Mouse (Mus musculus) stomach, embryonic 15.5 days (tissue): ENCODE measurements around the gene Chtop. TPM values are rescaled to one million over a fixed set of nuclear protein-coding genes. Genes with fewer than 3 reads are reported as not detected.

Source experiments
- ATAC-seq: fragments of 200-750 bp; cut with Nextera tagmentation; 2 replicates; pipeline ENCODE4 v1.8.0; 2017; ENCODE audit warnings: low read depth, moderate number of reproducible peaks, moderate TSS enrichment; ENCODE audit not compliant: insufficient read depth, low FRiP score
- H3K27ac ChIP-seq: fragments of 300-500 bp; sonication (generic); 2 replicates; pipeline ENCODE4 v1.5.1; 2015; ENCODE audit warnings: mild to moderate bottlenecking, inconsistent platforms
- H3K27me3 ChIP-seq: fragments of 300-500 bp; sonication (generic); replicated peaks from 2 replicates; pipeline ENCODE4 v1.6.1; 2015; ENCODE audit warnings: inconsistent platforms
- H3K36me3 ChIP-seq: fragments of 300-500 bp; sonication (generic); 2 replicates; pipeline ENCODE4 v1.6.1; 2015; ENCODE audit warnings: inconsistent platforms
- H3K4me1 ChIP-seq: fragments of 300-500 bp; sonication (generic); 2 replicates; pipeline ENCODE4 v1.6.1; 2015; ENCODE audit warnings: inconsistent platforms
- H3K4me2 ChIP-seq: fragments of 300-500 bp; sonication (generic); 2 replicates; pipeline ENCODE4 v1.6.1; 2015; ENCODE audit warnings: mild to moderate bottlenecking, inconsistent platforms
- H3K4me3 ChIP-seq: fragments of 300-500 bp; sonication (generic); replicated peaks from 2 replicates; pipeline ENCODE4 v1.5.1; 2015; ENCODE audit warnings: inconsistent platforms
- H3K9ac ChIP-seq: fragments of 300-500 bp; sonication (generic); 2 replicates; pipeline ENCODE4 v1.6.1; 2015; ENCODE audit warnings: inconsistent platforms
- H3K9me3 ChIP-seq: fragments of 300-500 bp; sonication (generic); 2 replicates; pipeline ENCODE4 v1.6.1; 2016; ENCODE audit warnings: inconsistent platforms
- WGBS: fragments of 180-500 bp; shearing (Covaris S2); methylation state at CpG from one replicate; pipeline ENCODE4 v1.1.7; 2015; 5-methylcytosine and 5-hydroxymethylcytosine counted together
- polyA plus RNA-seq: library from polyadenylated mRNA; unstranded; fragments of >200 nt; fragmentation: Nextera tagmentation; extraction: Ambion mirVana; gene quantifications from 2 replicates; pipeline ENCODE4 v1.2.1, GENCODE M21; 2015

Gene Chtop
- polyA plus RNA-seq, 1 experiment from 2014 or later, result 126 TPM

DNA sequence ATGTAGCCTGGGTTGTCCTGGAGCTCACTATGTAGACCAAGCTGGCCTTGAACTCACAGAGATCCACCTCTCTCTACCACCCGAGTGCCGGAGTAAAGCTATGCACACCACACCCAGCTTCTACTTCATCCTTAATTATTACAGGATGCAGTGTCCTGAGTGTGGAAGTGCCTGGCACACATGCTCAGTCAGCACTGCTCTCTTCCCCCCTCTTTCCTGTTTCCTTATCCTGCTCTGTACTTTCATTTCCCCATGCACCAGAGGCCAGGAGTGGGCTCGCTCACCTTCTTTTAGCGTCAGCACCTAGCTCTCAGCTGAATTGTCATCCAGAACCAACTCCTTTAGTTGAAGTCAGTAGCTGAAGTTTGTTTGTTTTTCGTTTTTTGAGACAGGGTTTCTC, 49.0 kb downstream of the Chtop start:
- WGBS, result 68% methylated on average over 5 of the region's 5 CpGs
- no peak for ATAC-seq
- no peak overlapping the region for H3K27ac ChIP-seq

GRCm38 (mm10) chr3:90459727-90460126, 49.6 kb downstream of the Chtop start:
- peaks cover 12% of the 10 kb centered on the region for H3K27me3 ChIP-seq
- WGBS, result 76% methylated on average over 9 of the region's 9 CpGs
- H3K27ac ChIP-seq, result no peak overlapping the region
- no peak for ATAC-seq
- H3K4me2 ChIP-seq, result no peak overlapping the region
- no peak overlapping the region for H3K4me3 ChIP-seq
- H3K4me1 ChIP-seq, result no peaks in the 10 kb centered on the region
- H3K9ac ChIP-seq, result no peak overlapping the region
- H3K9me3 ChIP-seq, result no peaks in the 10 kb centered on the region
- H3K36me3 ChIP-seq, result no peaks in the 10 kb centered on the region

More for the DNA sequence above, 49.0 kb downstream of the Chtop start:
- Histone ChIP-seq H3K4me3 (no peak overlapping the region), H3K9me3 (no peaks in the 10 kb centered on the region), H3K9ac (no peak overlapping the region), H3K4me2 (no peak overlapping the region), H3K27me3 (peaks cover 18% of the 10 kb centered on the region), H3K36me3 (no peaks in the 10 kb centered on the region), H3K4me1 (peaks cover 5% of the 10 kb centered on the region; the same call in 1 of the 2 replicates)

DNA sequence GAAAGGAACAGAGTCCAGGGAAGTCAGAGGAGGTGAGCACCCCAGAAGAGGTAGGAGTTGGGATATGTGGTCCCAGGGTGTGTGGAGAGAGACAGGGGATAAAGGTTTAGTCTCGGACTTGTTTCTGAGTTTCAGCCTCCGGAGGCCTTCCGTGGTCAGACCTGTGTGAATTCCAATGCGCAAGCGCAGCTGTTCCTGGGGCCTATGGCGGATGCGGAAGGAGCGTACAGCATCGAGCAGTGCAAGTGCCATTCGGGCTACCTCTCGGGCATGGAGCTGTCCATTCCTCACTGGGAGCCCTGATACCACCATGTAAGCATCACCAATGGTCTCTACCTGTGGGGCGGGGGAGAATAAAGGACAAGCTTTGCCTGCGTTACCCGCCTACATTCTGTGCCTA, 54.4 kb downstream of the Chtop start:
- 85% methylated on average over 14 of the region's 14 CpGs for WGBS
- H3K36me3 ChIP-seq, result no peaks in the 10 kb centered on the region
- H3K4me2 ChIP-seq, result no peak overlapping the region
- H3K27ac ChIP-seq, result no peak overlapping the region
- no peaks in the 10 kb centered on the region for H3K27me3 ChIP-seq
- 0 out of 2 replicates have a peak, but pooled peaks cover 2% of the 10 kb centered on the region for H3K4me1 ChIP-seq
- no peak overlapping the region for H3K9ac ChIP-seq
- no peak for ATAC-seq
- H3K4me3 ChIP-seq, result no peak overlapping the region
- H3K9me3 ChIP-seq, result no peaks in the 10 kb centered on the region

DNA sequence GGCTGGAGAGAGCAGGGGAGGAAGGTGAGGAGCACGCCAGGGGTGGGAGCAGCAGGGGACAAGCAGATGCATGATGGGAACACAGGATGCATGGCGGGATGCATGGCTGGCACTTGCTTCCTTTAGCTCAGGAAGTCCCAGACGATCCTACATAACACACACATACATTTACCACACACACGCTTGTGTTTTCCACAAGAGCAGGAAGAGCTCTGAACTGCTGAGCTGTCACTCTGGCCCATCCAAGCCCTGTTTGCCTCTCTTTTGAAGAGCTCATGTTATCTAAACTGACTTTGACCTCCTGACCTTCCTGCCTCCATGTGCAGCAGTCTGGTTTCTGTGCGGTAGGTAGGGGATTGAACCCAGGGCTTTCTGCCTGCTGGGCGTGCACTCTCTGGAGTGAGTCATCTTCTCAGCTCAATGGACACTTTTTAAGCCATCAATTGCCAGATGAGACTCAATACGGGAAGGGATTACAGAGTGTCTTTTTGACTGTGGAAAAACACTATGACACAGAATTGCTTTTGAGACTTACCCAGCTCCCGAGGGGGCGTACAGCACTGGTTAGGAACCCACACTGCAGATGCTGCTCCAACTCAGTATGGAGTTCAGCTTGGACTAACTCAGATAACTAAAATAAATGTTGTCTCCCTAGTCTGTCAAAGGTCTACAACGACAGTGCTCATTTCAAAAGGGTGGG, 57.8 kb downstream of the Chtop start:
- Histone ChIP-seq H3K4me2 (no peak overlapping the region), H3K27ac (no peak overlapping the region)

DNA sequence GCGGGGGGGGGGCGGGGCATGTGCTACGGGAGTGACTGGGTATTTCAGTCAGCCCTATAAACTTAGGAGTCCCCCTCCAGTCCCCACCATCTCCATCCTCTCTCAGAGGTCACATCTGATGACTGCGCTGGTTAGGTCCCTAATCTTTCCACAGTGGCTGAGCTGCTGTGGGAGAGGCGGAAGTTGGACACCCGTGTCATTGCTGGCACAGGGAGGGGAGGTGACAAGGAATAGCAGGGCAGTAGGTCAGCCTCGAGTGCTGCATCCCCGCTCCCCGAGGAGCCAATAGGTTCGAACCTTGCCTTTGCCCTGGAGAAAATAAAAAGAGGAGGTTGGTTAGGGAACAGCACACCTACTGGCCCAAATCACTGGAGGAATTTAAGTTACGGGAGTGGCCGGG, 58.4 kb downstream of the Chtop start:
- H3K36me3 ChIP-seq, result no peaks in the 10 kb centered on the region
- ATAC-seq, result no peak
- H3K4me1 ChIP-seq, result peaks cover 8% of the 10 kb centered on the region
- no peak overlapping the region for H3K9ac ChIP-seq
- H3K4me2 ChIP-seq, result no peak overlapping the region
- H3K27ac ChIP-seq, result no peak overlapping the region
- H3K27me3 ChIP-seq, result no peaks in the 10 kb centered on the region
- WGBS, result 35% methylated on average over 12 of the region's 12 CpGs
- no peaks in the 10 kb centered on the region for H3K9me3 ChIP-seq
- no peak overlapping the region for H3K4me3 ChIP-seq

More for the DNA sequence above, 57.8 kb downstream of the Chtop start:
- no peak for ATAC-seq
- no peak overlapping the region for H3K4me3 ChIP-seq
- H3K4me1 ChIP-seq, result peaks cover 8% of the 10 kb centered on the region
- 38% methylated on average over 10 of the region's 10 CpGs for WGBS
- H3K9me3 ChIP-seq, result no peaks in the 10 kb centered on the region
- no peaks in the 10 kb centered on the region for H3K27me3 ChIP-seq
- no peaks in the 10 kb centered on the region for H3K36me3 ChIP-seq
- H3K9ac ChIP-seq, result no peak overlapping the region

Other genes with a start within 250 kb of the Chtop start
- gene Dennd4b, start 244.3 kb downstream of the Chtop start, polyA plus RNA-seq, result 4.0 and 4.2 TPM in 2 replicates
- 10.5 and 10.8 TPM in 2 replicates for gene Gatad2b, start 216.3 kb downstream of the Chtop start, polyA plus RNA-seq
- gene Slc27a3, start 119.6 kb downstream of the Chtop start, polyA plus RNA-seq, result 14.5 and 16.1 TPM in 2 replicates
- gene Ints3, start 75.9 kb downstream of the Chtop start, polyA plus RNA-seq, result 27.0 and 29.2 TPM in 2 replicates
- gene Npr1, start 43.6 kb downstream of the Chtop start, polyA plus RNA-seq, result 5.3 and 5.7 TPM in 2 replicates
- 151 and 168 TPM in 2 replicates for gene Ilf2, start 33.4 kb downstream of the Chtop start, polyA plus RNA-seq
- 71.6 and 78.5 TPM in 2 replicates for gene Snapin, start 18.5 kb downstream of the Chtop start, polyA plus RNA-seq
- 66.9 and 75.9 TPM in 2 replicates for gene S100a1, start 4.9 kb upstream of the Chtop start, polyA plus RNA-seq
- 34.7 and 39.0 TPM in 2 replicates for gene S100a13, start 4.9 kb upstream of the Chtop start, polyA plus RNA-seq
- 43.9 and 74.6 TPM in 2 replicates for gene S100a14, start 17.4 kb upstream of the Chtop start, polyA plus RNA-seq
- gene S100a16, start 27.8 kb upstream of the Chtop start, polyA plus RNA-seq, result 225 and 274 TPM in 2 replicates
- 0.77 and 1.2 TPM in 2 replicates for gene S100a3, start 51.1 kb upstream of the Chtop start, polyA plus RNA-seq
- gene S100a2, start 80.7 kb upstream of the Chtop start, polyA plus RNA-seq, result not detected in 2 replicates
- not detected in 2 replicates for gene Gm42674, start 92.4 kb upstream of the Chtop start, polyA plus RNA-seq
- gene S100a4, start 94.3 kb upstream of the Chtop start, polyA plus RNA-seq, result 13.0 and 13.6 TPM in 2 replicates
- 4.5 and 6.5 TPM in 2 replicates for gene S100a5, start 99.0 kb upstream of the Chtop start, polyA plus RNA-seq
- 503 and 642 TPM in 2 replicates for gene S100a6, start 103.4 kb upstream of the Chtop start, polyA plus RNA-seq
- 0.61 and 2.8 TPM in 2 replicates for gene S100a7a, start 144.5 kb upstream of the Chtop start, polyA plus RNA-seq
- 295 and 384 TPM in 2 replicates for gene S100a8, start 159.5 kb upstream of the Chtop start, polyA plus RNA-seq
- gene S100a9, start 186.2 kb upstream of the Chtop start, polyA plus RNA-seq, result 183 and 235 TPM in 2 replicates
- 0.09 TPM in 1 of 2 replicates, not detected in the other for gene Pglyrp4, start 217.4 kb upstream of the Chtop start, polyA plus RNA-seq